Mouse (Mus musculus) adrenal gland, adult 18-20 months (tissue): ENCODE data around the gene Spem2. TPM values are rescaled to one million over a fixed set of nuclear protein-coding genes. Genes with fewer than 3 reads are reported as not detected.

Experiments used
- DNase-seq, 2 experiments: peaks; one replicate each; pipeline ENCODE4 v3.0.0; 2021 to 2022; ENCODE audit warnings: low spot score in 2 of 2
- total RNA-seq, 2 experiments: library from RNA; stranded (reverse); gene quantifications; 1 replicate in 1 of 2; 2 replicates in 1 of 2; pipeline ENCODE4 v1.2.3; 2021

Spem2 gene
- total RNA-seq, 2 experiments from 2014 or later, result not detected

GRCm38 (mm10) chr11:69800392-69801197 lies 17.7 kb downstream of the Spem2 start:
- peak in 1 of 2 experiments; percentile 65 for DNase-seq

GRCm38 (mm10) chr11:69800138-69800391 lies 18.2 kb downstream of the Spem2 start:
- no peak for DNase-seq

- DNase-seq, result no peak
These were observed 18.7 kb downstream of the Spem2 start for GRCm38 (mm10) chr11:69799394-69800137.

GRCm38 (mm10) chr11:69797924-69798323 lies 20.3 kb downstream of the Spem2 start:
- no peak for DNase-seq

GRCm38 (mm10) chr11:69795983-69796435 lies 22.3 kb downstream of the Spem2 start:
- no peak for DNase-seq

GRCm38 (mm10) chr11:69795168-69795982 lies 22.9 kb downstream of the Spem2 start, which contains the start of gene Chrnb1:
Gene Chrnb1, minus strand, starts transcription at chr11:69795943.
- DNase-seq, result peak; percentile 84 to 86

- no peak for DNase-seq
These were observed 24.8 kb downstream of the Spem2 start for GRCm38 (mm10) chr11:69793429-69793828.

GRCm38 (mm10) chr11:69791420-69791819 lies 26.8 kb downstream of the Spem2 start:
- DNase-seq, result no peak

- DNase-seq, result no peak
These were observed 28.8 kb downstream of the Spem2 start for GRCm38 (mm10) chr11:69789431-69789830.

GRCm38 (mm10) chr11:69787306-69787705 lies 31.0 kb downstream of the Spem2 start:
- no peak for DNase-seq

GRCm38 (mm10) chr11:69784793-69785272 lies 33.4 kb downstream of the Spem2 start:
- DNase-seq, result no peak

GRCm38 (mm10) chr11:69781828-69782227 lies 36.4 kb downstream of the Spem2 start:
- no peak for DNase-seq

- no peak for DNase-seq
These were observed 39.3 kb downstream of the Spem2 start for GRCm38 (mm10) chr11:69778985-69779384.

GRCm38 (mm10) chr11:69778258-69778982 lies 39.8 kb downstream of the Spem2 start:
- DNase-seq, result no peak

GRCm38 (mm10) chr11:69777504-69778257 lies 40.6 kb downstream of the Spem2 start:
- no peak for DNase-seq

GRCm38 (mm10) chr11:69776488-69776887 lies 41.8 kb downstream of the Spem2 start:
- no peak for DNase-seq

- no peak for DNase-seq
These were observed 42.5 kb downstream of the Spem2 start for GRCm38 (mm10) chr11:69775716-69776115.

- no peak for DNase-seq
These were observed 43.3 kb downstream of the Spem2 start for GRCm38 (mm10) chr11:69774961-69775360.

- DNase-seq, result no peak
These were observed 50.7 kb downstream of the Spem2 start for GRCm38 (mm10) chr11:69767625-69767909.
